Comparison of ENCODE assay signal across 24 mouse cellular contexts in genomic region chr6:97346527-97346926, GRCm38 (mm10).
A peak's percentile ranks its signal among the peaks of the same experiment; 100 is the strongest.
DNase-seq lines count a peak whose midpoint lies in the region; ATAC-seq and TF ChIP-seq lines count a peak whose summit lies in the region.
"Had no signal": no experiment of that assay in that cellular context is flagged by ENCODE, and none has a peak within 500 bp of the region (broad histone marks: within the 10 kb centered on the region; RNA-seq: fewer than 3 reads in every experiment).

No protein-coding gene starts in this region.

- TF ChIP-seq POLR2A in cerebellum, adult 2 months (IDR thresholded peaks at IDR 0.05; ENCODE audit: borderline replicate concordance, insufficient read depth, low read length), result no peak

- no peak overlapping the region for H3K4me3 ChIP-seq in layer of hippocampus, adult 2 months
- H3K4me3 ChIP-seq in intestine, embryonic 14.5 days (ENCODE audit: low read depth, low read length), result no peak overlapping the region
- no peak overlapping the region for H3K4me3 ChIP-seq in intestine, postnatal 0 days (ENCODE audit: low read depth, low read length)
- H3K4me3 ChIP-seq in stomach, postnatal 0 days (ENCODE audit: low read depth, low read length), result no peak overlapping the region
- no peak overlapping the region for H3K4me3 ChIP-seq in cerebellum, adult 2 months (replicated peaks; ENCODE audit: insufficient read depth, low read depth, low read length)
- H3K4me3 ChIP-seq: heart, embryonic 12.5 days; limb, embryonic 10.5 days; limb, embryonic 15.5 days; midbrain, embryonic 13.5 days; neural tube, embryonic 13.5 days had no signal

- TF ChIP-seq CTCF in layer of hippocampus, adult 2 months (conservative IDR thresholded peaks at IDR 0.05), result no peak
- TF ChIP-seq CTCF in intestine, postnatal 0 days (IDR thresholded peaks at IDR 0.05; ENCODE audit: low read depth), result no peak
- TF ChIP-seq CTCF in stomach, postnatal 0 days (IDR thresholded peaks at IDR 0.05; ENCODE audit: low read depth), result no peak
- TF ChIP-seq CTCF in cerebellum, adult 2 months (IDR thresholded peaks at IDR 0.05; ENCODE audit: borderline replicate concordance, insufficient read depth, low read depth, low read length), result no peak

- no peaks in the 10 kb centered on the region for H3K9me3 ChIP-seq in intestine, embryonic 14.5 days (ENCODE audit: control insufficient read depth, low read length)
- H3K9me3 ChIP-seq in intestine, postnatal 0 days (ENCODE audit: control insufficient read depth), result no peaks in the 10 kb centered on the region
- H3K9me3 ChIP-seq in stomach, postnatal 0 days (ENCODE audit: control insufficient read depth, low read length), result no peaks in the 10 kb centered on the region
- H3K9me3 ChIP-seq: heart, embryonic 12.5 days; limb, embryonic 10.5 days; limb, embryonic 15.5 days; midbrain, embryonic 13.5 days; neural tube, embryonic 13.5 days had no signal

- no peak for TF ChIP-seq EP300 in stomach, postnatal 0 days (optimal IDR thresholded peaks at IDR 0.05)

- H3K4me1 ChIP-seq in intestine, embryonic 14.5 days (replicated peaks; ENCODE audit: control insufficient read depth, insufficient read depth, low read length), result peaks cover 7% of the 10 kb centered on the region; the same call in 1 of the 2 replicates
- H3K4me1 ChIP-seq in intestine, postnatal 0 days (replicated peaks; ENCODE audit: control insufficient read depth, insufficient read depth, low read length), result 0 out of 2 replicates have a peak, but pooled peaks cover 8% of the 10 kb centered on the region
- peaks cover 6% of the 10 kb centered on the region; the same call in 1 of the 2 replicates for H3K4me1 ChIP-seq in stomach, postnatal 0 days (replicated peaks; ENCODE audit: control insufficient read depth, insufficient read depth)
- H3K4me1 ChIP-seq in cerebellum, adult 2 months (ENCODE audit: control insufficient read depth, insufficient read depth, low read length), result no peaks in the 10 kb centered on the region

- DNase-seq in layer of hippocampus, adult 2 months (ENCODE audit: low spot score in 2 of 2), result no peak
- no peak for DNase-seq in layer of hippocampus, adult 9-11 months
- DNase-seq in intestine, embryonic 14.5 days (ENCODE audit: low spot score), result no peak
- DNase-seq in stomach, postnatal 0 days (ENCODE audit: low spot score), result peak; percentile 52
- no peak for DNase-seq in cerebellum, adult 2 months
- no peak for DNase-seq in kidney, adult 11 months
- DNase-seq: adrenal gland, postnatal 36 days; cerebellum, adult 8-10 months; cerebellum, postnatal 25 days; gastrocnemius, postnatal 25 days; heart, postnatal 10 days; lung, postnatal 10 days; right cerebral cortex, postnatal 4 days; thymus, postnatal 4 days had no signal

- ATAC-seq in intestine, embryonic 14.5 days (replicated peaks; ENCODE audit: low FRiP score, low TSS enrichment, low read depth), result no peak
- ATAC-seq in intestine, postnatal 0 days, result peak; percentile 41
- ATAC-seq in stomach, postnatal 0 days (ENCODE audit: low FRiP score, low TSS enrichment), result peak; percentile 55
- ATAC-seq: forebrain, embryonic 14.5 days; midbrain, embryonic 13.5 days had no signal

- peak overlapping the region; percentile 65; the same call in 1 of the 2 replicates for H3K27ac ChIP-seq in layer of hippocampus, adult 2 months
- peak overlapping the region; percentile 33; the same call in 1 of the 2 replicates for H3K27ac ChIP-seq in intestine, embryonic 14.5 days (ENCODE audit: low read depth)
- peak overlapping the region; percentile 60 for H3K27ac ChIP-seq in intestine, postnatal 0 days (ENCODE audit: low read depth, low read length)
- peak overlapping the region; percentile 61 for H3K27ac ChIP-seq in stomach, postnatal 0 days (replicated peaks)
- H3K27ac ChIP-seq in cerebellum, adult 2 months (ENCODE audit: insufficient read depth, low read length), result no peak overlapping the region
- H3K27ac ChIP-seq: hindbrain, embryonic 14.5 days; kidney, postnatal 0 days; limb, embryonic 10.5 days; limb, embryonic 15.5 days; macrophage; midbrain, embryonic 13.5 days; neural tube, embryonic 13.5 days had no signal

- 32% methylated on average over 10 of the region's 10 CpGs for WGBS in intestine, embryonic 14.5 days
- 29% methylated on average over 10 of the region's 10 CpGs for WGBS in intestine, postnatal 0 days
- WGBS in stomach, postnatal 0 days, result 28% methylated on average over 10 of the region's 10 CpGs
- WGBS in cerebellum, adult 2 months, result 42% methylated on average over 10 of the region's 10 CpGs

- H3K4me2 ChIP-seq in intestine, embryonic 14.5 days (ENCODE audit: low read length), result no peak overlapping the region
- no peak overlapping the region for H3K4me2 ChIP-seq in intestine, postnatal 0 days (replicated peaks; ENCODE audit: low read depth)
- no peak overlapping the region for H3K4me2 ChIP-seq in stomach, postnatal 0 days (replicated peaks; ENCODE audit: low read depth)
- H3K4me2 ChIP-seq: heart, embryonic 12.5 days; hindbrain, embryonic 14.5 days; limb, embryonic 15.5 days; midbrain, embryonic 13.5 days; neural tube, embryonic 13.5 days had no signal

- H3K36me3 ChIP-seq in intestine, embryonic 14.5 days (ENCODE audit: control insufficient read depth, insufficient read depth, low read length), result no peaks in the 10 kb centered on the region
- H3K36me3 ChIP-seq in intestine, postnatal 0 days (ENCODE audit: control insufficient read depth, insufficient read depth), result no peaks in the 10 kb centered on the region
- no peaks in the 10 kb centered on the region for H3K36me3 ChIP-seq in stomach, postnatal 0 days (ENCODE audit: control insufficient read depth, insufficient read depth, low read length)
- H3K36me3 ChIP-seq: limb, embryonic 10.5 days; limb, embryonic 15.5 days; midbrain, embryonic 13.5 days had no signal

- no peaks in the 10 kb centered on the region for H3K27me3 ChIP-seq in intestine, embryonic 14.5 days (replicated peaks; ENCODE audit: control insufficient read depth, insufficient read depth, low read length)
- no peaks in the 10 kb centered on the region for H3K27me3 ChIP-seq in intestine, postnatal 0 days (replicated peaks; ENCODE audit: control insufficient read depth, insufficient read depth, low read length)
- H3K27me3 ChIP-seq in stomach, postnatal 0 days (ENCODE audit: control insufficient read depth, insufficient read depth, low read length), result no peaks in the 10 kb centered on the region
- no peaks in the 10 kb centered on the region for H3K27me3 ChIP-seq in cerebellum, adult 2 months (ENCODE audit: control insufficient read depth, insufficient read depth, low read length)
- H3K27me3 ChIP-seq: heart, embryonic 12.5 days; limb, embryonic 15.5 days; neural tube, embryonic 13.5 days had no signal

- H3K9ac ChIP-seq in intestine, embryonic 14.5 days (ENCODE audit: low read length), result no peak overlapping the region
- H3K9ac ChIP-seq in intestine, postnatal 0 days (ENCODE audit: low read depth, low read length), result no peak overlapping the region
- no peak overlapping the region for H3K9ac ChIP-seq in stomach, postnatal 0 days (ENCODE audit: low read length)
- H3K9ac ChIP-seq: heart, embryonic 12.5 days; hindbrain, embryonic 14.5 days; limb, embryonic 15.5 days; midbrain, embryonic 13.5 days; neural tube, embryonic 13.5 days had no signal
